Mouse (Mus musculus) bone marrow macrophage, adult 2 months (primary cell): ENCODE data around the gene Nxnl1.

Source experiments
- CTCF ChIP-seq: IDR thresholded peaks from 2 replicates; pipeline ENCODE4 v1.5.1; 2012; ENCODE audit warnings: low read depth, mild to moderate bottlenecking, low read length, moderate library complexity
- POLR2A ChIP-seq: IDR thresholded peaks from 2 replicates; pipeline ENCODE4 v1.6.1; 2012; ENCODE audit warnings: mild to moderate bottlenecking, low read depth, low read length, borderline replicate concordance

- no peak for TF ChIP-seq CTCF
- no peak for TF ChIP-seq POLR2A
Observed at GRCm38 (mm10) chr8:71511644-71512043, 54.8 kb downstream of the Nxnl1 start, which contains the start of gene Plvap.
